Mouse (Mus musculus): Measurements from ENCODE around the gene Exosc8.
"Not testable (repeated sequence)": the region's sequence is repeated elsewhere in the genome, so short reads cannot be mapped to it uniquely, and the experiment has no call there.

The Exosc8 gene

DNA sequence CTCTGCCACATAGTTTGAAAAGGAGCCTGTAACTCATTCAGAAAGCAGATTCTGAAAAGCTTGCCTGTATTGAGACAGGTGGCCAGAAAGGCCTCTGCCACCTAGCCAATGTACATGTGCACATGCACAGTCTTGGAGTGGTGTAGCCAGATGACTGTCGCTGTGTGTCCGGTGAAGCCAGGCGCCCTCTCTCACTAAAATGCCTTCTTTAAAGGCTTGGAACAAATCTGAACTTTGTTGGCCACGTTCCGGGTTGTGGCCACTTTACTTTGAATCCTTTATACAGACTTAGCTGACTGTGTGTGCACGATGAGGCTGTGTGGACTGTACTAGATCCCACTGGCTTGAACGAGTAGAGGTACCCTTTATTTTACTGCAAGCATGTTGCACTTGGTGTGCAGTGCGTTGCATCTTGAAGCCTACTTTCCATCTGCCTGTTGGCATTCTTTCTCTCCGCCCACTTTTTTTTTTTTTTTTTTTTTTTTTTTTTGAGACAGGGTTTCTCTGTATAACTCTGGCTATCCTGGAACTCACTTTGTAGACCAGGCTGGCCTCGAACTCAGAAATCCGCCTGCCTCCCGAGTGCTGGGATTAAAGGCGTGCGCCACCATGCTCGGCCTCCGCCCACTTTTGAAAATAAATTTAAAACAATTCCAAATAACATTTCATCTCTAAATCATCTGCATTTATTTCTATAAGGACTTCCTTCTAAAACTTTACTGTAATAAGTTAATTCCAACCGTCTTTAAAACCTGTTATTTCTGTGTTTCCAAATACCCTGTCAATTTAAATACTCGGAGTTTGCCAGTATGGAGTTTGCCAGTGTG is 1.1 kb upstream of the Exosc8 start:
- no peak for DNase-seq (ENCODE audit: low spot score)

DNA sequence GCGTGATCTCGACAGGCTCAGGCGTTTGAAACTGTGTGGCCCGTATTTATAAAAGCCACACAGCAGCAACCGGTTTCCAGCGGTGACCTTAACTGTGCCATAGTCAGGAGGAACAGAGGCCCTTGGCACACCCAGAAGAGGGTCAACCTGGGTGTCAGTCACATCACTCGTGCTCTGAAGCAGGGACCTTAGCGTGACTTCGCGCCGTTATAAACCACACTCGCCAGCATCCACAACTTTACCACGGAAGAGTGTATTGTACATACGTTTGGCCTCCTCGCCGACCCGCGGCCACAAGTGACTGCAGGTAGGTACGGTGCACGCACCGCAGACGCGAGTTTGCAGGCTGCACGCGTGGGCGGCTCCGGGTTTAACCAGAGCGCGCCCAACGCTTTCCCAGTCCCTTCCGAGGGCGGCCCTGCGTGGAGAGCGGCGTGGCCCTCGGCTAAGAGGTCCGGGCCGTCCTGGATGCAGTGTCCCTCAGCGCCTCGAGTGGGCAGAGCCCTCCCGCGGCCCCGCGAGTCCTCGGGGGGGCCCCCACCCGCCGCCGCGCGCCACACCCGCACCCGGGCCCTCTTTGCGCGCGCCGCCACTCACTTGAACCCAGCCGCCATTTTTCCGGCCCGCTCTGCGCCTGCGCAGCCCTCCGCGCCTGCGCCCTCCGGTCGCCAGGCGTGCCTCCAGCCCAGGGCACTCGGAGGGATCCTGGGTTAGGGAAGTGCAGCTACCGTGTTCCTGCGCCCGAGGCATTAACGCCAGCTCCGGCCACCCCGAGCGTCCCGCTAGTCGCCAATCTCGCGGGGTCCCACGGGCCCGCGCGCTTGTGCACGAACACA is 564 bp downstream of the Exosc8 start:
- peak; percentile 95 for DNase-seq (ENCODE audit: low spot score)

DNA sequence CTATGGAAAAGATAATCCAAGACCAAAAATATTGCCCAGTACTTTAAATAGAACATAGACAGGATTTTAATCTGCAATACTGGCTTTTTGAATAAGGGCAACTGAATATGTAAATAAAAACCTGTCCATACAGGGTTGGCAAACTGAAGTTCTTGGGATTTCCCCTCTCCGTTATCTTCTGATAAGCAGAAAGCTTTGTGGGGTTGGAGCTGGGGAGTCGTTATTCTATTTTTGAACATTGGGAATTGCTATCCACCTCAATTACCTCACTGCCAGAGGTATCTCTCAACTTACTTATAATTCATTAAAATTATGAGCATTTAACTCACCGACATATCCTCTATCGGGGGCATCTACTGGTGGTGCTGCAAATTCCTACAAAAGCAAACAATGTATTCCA is 2.8 kb downstream of the Exosc8 start:
- DNase-seq (ENCODE audit: low spot score), result no peak

DNA sequence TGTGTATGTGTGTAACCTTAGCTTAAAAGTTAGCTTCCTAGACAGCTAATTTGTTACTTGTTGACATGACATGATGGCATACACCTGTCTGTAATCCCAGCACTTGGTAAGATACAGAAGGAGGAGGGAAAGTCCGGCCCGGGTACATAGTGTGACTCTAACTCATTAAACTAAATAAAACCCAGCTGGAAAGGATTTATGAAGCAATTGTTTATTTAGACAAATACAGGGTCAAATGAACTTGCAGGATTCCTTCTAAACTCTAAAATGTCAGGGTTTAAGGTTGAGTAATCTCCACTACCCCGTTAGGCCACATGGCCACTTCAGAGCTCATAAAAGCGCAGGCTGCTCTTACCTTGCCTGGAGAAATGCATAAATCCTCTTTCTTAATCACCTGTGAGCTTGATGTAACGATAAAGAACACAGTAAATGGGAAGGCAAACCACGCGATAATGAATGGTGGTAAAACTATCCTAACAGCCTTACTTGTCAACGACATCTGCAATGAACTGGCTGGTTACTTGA is 3.5 kb downstream of the Exosc8 start:
- no peak for DNase-seq (ENCODE audit: low spot score)

DNA sequence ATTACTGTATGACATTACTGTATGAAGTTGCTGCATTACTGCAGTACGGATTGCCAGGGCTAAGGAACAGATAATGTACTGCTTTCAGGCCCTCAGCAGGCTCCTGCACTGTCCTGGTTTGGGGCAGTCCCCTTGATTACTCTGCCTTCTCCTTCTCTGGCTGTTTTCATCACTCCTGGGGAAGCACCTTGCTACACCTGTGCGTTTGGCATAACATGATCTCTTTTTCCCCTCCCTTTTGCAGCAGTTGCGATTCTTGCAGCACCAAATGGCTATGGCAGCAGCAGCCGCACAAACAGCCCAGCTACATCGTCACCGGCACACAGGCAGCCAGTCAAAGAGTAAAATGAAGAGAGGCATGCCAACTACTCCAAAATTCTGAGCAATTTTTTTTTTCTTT is 7.1 kb downstream of the Exosc8 start:
- DNase-seq (ENCODE audit: low spot score), result no peak

DNA sequence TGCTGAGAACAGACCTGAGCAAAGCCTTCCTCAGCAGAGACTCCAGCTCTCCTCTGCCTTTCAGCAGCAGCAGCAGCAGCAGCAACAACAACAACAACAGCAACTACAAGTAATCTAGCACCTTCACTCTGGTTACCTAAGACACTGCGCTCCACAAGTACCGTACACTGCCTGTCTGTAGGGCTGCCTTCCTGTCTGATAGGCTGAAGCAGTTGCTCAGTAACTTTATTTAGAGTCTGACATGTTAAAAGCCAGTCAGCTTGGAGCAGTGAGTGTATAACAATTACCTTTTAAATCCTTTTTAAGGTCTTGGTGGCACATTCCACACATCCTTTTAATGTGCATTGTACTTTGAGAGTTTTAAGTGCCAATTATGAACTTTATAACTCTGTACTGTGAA is 7.6 kb downstream of the Exosc8 start:
- DNase-seq (ENCODE audit: low spot score), result no peak

DNA sequence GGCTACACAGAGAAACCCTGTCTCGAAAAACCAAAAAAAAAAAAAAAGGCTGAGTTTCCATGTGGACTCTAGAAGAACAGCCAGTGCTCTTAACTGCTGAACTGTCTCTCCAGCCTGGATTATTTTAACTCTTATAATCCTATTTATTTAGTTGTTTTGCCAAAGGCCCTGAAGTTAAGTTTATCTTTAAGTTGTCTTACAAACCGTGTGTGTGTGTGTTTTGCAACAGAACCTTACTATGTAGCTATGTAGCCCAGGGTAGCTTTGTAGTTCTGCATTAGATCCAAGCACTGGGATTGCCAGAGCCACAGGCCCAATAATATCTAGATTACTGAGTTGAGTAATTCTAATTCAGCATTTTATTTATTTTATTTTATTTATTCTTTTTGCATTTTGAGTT is 9.8 kb downstream of the Exosc8 start:
- DNase-seq (ENCODE audit: low spot score), result no peak

DNA sequence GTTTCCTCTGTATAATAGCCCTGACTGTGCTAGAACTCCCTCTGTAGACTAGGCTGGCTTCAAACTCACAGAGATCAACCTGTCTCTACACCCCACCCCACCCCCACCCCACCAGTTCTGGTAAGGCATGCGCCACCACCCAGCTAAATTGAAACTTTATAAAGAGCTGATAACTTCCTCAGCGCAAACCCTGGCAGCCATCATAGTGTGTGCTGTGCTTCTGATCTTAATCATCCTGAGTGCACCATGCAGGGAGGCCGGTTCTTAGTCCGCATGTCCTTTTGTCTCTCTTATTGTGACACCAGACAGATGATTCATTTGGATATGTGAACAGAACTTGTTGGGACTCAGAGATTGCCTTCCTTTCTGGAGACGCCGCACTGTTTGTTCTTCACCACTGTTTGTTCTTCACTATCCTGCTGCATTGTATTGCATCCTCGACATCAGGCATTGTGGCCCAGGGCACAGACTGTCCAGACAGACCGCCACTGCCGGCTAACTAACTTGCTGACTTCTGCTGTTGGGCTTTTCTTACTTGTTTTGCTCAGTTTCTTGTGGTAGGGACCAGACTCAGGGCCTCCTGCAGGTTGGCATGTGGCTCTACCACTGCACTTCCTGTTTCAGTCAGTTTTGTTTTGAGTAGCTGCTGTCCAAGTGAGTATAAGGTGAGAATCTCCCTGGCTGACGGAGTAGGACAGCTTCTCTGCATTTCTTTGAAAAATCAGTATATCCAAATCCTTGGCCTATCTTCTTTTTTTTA is 11.3 kb downstream of the Exosc8 start:
- DNase-seq (ENCODE audit: low spot score), result no peak

DNA sequence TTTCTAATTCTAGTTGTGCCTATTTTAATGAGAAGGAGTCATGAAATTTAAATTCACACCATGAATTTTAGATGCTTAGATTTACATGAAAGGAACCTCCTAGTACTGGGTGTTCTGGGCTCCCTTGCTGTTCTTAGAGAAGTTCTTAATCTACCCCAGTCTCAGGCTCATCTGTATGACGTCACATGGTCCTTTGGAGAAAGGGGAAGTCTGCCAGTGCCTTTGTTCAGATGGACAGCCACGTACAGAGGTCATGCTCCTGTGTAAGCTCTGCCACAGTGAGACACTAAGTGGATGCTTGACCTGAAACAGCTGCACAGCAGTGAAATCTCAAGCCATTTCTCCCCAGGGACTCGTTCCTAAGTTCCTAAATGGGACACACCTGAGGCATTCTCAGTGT is 16.2 kb downstream of the Exosc8 start:
- no peak for DNase-seq (ENCODE audit: low spot score)

DNA sequence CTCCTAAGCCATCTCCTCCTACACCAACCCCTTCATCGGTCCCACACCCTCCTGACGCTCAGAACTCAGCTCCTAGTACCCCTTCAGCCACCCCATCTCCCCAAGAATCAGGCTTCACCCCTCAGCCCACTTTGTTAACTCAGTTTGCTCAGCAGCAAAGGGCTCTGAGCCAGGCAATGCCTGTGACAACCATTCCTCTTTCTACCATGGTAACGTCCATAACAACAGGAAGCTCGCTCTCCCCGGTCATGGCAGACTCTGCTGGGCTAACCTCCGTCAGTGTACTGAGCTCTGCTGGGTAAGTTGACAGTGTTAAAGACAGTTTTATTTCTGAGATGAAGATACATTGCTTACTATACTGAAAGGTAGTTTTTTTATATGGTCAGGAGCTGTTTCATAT is 17.8 kb downstream of the Exosc8 start:
- DNase-seq (ENCODE audit: low spot score), result no peak

DNA sequence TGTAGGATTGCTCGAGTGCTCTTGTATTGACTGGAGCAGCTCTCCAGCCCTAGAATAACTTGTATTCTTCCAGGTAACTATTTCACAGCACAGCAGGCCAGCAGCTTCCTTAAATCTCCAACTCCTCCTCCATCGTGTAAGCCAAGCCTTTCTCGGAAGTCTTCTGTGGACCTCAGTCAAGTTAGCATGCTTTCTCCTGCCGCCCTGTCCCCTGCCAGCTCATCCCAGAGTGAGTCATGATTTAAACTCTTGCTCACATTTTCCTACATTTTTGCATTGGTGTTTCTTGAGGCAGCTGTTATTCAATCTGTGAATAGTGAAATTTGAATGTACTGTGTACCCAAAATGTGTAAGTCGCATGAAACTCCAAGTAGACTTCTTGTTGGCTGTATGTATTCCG is 19.7 kb downstream of the Exosc8 start:
- DNase-seq (ENCODE audit: low spot score), result no peak

DNA sequence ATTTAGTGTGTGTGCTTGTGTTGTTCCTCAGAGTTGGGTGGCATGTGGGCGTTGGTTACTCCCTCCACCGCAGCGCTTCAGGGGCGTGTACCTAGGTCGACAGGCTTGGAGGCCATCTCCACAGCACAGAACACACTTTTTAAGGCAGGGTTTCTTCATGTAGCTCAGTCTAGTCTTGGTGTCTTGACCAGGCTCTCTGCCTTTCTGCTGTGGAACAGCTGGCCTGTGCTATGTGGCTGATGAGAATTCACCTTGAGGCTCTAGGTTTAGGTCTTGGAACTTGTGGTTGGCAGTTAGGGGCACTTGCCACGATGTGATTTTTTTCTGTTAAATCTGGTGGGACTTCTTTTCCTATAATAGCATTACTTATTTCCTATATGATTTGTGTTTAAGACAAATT is 20.9 kb downstream of the Exosc8 start, which contains the start of gene Gm21958:
Gene Gm21958, minus strand, starts transcription at position 101 of the 400 bp plus-strand sequence.
- DNase-seq (ENCODE audit: low spot score), result no peak

DNA sequence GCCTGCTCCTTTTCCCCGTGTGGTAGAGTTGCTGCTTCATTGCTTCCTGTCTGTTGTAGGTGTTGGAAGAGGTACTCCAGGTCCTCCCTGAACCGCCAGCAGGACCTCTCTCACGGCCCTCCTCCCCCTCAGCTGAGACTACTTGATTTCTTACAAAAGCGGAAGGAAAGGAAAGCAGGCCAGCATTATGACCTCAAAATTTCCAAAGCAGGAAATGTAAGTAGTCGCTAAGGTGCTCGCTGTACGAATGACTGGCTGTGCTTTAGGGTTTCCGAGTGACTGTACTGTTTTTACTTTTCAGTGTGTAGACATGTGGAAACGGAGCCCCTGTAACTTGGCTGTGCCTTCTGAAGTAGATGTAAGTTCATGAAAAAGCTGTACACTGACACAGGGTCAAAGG is 26.2 kb downstream of the Exosc8 start:
- DNase-seq (ENCODE audit: low spot score), result no peak

DNA sequence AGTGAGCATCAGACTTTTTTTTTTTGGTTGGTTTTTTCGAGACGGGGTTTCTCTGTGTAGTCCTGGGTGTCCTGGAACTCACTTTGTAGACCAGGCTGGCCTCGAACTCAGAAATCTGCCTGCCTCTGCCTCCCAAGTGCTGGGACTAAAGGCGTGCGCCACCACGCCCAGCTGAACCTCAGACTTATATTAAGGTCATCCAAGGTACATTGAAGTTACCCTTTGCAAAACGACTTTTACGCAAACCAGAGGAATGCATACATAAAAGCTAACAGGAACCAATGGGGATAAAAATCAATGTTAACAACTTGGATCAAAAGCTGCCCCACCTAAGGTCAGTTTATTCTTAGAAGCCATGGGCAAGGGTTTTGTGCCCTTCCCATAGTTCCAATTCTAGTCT is 31.1 kb downstream of the Exosc8 start:
- DNase-seq (ENCODE audit: low spot score), result not testable (repeated sequence)

DNA sequence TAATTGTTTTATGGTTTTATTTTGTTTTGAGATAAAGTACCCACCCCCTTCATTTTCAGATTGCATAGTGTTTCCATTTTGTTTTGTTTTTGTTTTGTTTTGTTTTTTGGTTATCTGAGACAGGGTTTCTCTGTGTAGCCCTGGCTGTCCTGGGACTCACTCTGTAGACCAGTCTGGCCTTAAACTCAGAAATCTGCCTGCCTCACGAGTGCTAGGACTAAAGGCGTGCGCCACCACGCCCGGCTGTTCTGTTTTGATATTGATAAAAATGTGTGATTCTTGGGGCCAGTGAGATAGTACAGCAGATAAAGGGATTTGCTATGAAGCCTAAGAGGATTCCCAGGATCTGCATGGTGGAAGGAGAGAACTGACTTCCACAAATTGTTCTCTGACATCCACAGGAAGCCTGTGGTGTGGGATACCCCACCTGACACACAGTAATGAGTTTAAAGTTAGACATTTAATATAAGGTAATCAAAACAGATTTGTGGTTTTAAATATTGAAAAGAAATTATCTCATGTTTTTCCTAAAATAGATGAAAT is 35.4 kb downstream of the Exosc8 start:
- no peak for DNase-seq (ENCODE audit: low spot score)

DNA sequence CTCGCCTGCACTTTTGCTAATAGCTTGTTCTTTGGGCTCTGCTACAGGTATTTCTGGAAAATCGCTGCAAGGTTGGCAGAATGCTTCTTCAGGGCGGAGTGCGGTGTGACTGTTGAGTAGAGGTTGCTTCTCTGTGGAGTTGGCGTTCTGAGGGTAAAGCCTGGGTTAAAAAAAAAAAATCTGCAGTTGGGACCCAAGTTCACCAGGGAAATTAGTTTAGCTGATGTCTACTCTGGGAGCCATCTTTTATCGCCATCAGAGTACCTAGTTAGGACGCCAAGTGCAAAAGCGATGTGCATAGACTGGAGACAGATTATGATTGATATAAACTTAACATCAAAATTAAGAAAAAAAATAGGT is 42.2 kb downstream of the Exosc8 start:
- DNase-seq (ENCODE audit: low spot score), result no peak

DNA sequence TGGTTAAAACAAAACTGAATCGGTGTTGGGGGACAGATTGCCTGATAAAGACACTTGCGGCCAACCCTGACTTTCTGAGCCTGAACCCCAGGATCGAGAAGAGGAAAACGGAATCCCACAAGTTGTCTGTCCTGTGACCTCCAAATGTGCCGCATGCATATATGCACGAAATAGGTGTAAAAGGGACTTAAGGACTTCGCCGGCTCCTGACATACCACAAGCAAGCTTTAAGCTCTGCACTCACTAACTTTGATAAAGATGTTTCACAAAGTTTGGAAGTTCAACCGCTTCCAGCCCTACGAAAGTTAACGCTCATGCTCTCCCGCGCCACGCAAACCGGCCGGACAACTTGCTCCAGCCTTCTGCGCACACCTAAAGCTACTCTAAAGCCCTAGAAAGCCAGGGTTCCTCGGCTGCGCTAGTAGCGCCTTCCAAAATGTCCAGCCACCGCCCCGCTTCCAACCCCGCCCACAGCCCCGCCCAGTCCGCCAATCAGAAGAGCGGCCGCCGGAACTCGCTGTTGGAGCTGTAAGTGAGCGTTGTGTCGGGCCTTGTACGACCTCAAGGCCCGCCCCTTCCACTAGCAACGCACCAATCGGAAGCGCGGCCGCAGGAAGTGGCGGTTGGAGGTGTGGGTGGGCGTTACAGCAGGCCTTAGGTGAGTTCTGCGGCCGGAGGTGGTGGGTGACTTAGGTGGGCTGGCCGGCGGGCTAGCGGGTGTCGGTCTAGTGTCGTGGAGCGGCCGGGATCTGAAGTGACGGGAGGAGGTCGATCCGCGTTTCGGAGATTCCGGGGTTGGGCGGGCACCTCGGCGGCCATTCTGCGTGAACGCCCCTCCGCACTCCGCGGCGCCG is 42.8 kb downstream of the Exosc8 start, which contains the start of gene Supt20:
Gene Supt20, plus strand, starts transcription at position 606 of the 854 bp plus-strand sequence.
- peak; percentile 96 for DNase-seq (ENCODE audit: low spot score)

DNA sequence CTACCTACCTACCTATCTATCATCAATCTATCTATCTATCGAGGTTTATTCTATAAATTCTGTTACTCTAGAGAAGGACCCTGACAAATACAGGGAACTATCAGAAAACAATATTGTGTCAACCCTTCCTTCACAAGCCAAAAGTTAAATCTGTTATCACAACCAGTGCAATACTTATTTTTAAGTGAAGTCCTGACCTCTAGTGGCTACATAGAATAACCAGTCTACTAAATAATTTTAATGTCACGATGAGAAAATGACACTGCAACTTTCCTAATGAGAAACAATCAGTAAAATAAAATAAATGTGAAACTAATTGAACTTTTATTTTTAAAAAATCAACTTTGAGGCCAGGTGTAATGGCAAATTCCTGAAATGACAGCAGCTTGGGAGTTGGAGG is 46.1 kb downstream of the Exosc8 start:
- DNase-seq (ENCODE audit: low spot score), result no peak

DNA sequence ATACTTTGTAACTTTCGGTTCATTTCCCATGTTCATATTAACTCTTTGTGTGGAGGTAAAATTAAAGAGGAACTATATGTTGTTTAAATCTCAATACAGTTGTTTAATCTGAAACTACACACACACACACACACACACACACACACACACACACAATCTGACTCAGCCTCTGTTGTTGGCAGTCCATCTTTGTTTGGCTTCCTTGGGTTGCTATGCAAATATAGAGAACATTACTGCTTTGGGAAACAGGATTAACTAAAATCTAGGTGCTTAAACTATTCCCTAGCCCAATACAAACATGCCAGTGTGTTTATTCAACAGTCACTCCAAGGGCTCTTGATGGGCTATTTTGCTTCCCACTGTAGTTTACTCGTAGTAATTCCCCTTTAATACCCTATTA is 47.9 kb downstream of the Exosc8 start:
- no peak for DNase-seq (ENCODE audit: low spot score)

DNA sequence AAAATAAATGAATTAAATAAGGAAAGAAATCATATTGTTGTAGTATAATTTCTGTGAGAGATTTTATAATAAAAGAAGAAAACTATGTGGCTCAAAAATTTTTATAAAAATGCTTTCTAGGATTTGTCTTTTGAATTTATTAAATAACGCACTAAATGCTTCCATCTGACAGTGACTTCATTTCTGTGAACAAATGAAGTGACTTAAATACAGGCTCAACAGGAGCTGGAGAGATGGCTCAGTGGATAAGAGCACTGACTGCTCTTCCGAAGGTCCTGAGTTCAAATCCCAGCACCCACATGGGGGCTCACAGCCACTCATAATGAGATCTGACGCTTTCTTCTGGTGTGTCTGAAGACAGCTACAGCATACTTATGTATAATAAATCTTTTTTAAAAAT is 50.0 kb downstream of the Exosc8 start:
- no peak for DNase-seq (ENCODE audit: low spot score)

All from testis, postnatal 10 days (tissue).